Mouse (Mus musculus): ENCODE measurements around the gene Grhl3.

GRCm38 (mm10) chr4:135518135-135518534, 55.3 kb downstream of the Grhl3 start:
- TF ChIP-seq HCFC1 (IDR thresholded peaks at IDR 0.05; ENCODE audit: low read depth, low read length) = no peak
- no peak for TF ChIP-seq POLR2AphosphoS2 (IDR thresholded peaks at IDR 0.05; ENCODE audit: low read depth, low read length)
- no peak for TF ChIP-seq CTCF (conservative IDR thresholded peaks at IDR 0.05 in 1 of 2, IDR thresholded peaks at IDR 0.05 in 1 of 2; ENCODE audit: low read depth in 2 of 2, low read length in 2 of 2)
- TF ChIP-seq MAX (IDR thresholded peaks at IDR 0.05; ENCODE audit: low read length) = no peak
